Mouse (Mus musculus) limb, embryonic 15.5 days (tissue): Measurements from ENCODE around the gene Fam129c. TPM values are rescaled to one million over a fixed set of nuclear protein-coding genes. Genes with fewer than 3 reads are reported as not detected.

Source experiments
- ATAC-seq: fragments of 200-750 bp; cut with Nextera tagmentation; 2 replicates; pipeline ENCODE4 v1.8.0; 2017; ENCODE audit warnings: low read depth, moderate TSS enrichment; ENCODE audit not compliant: insufficient number of reproducible peaks, low FRiP score, low TSS enrichment
- H3K27ac ChIP-seq: fragments of 300-500 bp; sonication (generic); 2 replicates; pipeline ENCODE4 v1.5.1; 2015; ENCODE audit warnings: moderate library complexity, mild to moderate bottlenecking, inconsistent platforms
- H3K27me3 ChIP-seq: fragments of 300-500 bp; sonication (generic); 2 replicates; pipeline ENCODE4 v1.6.1; 2015; ENCODE audit warnings: inconsistent platforms
- H3K36me3 ChIP-seq: fragments of 300-500 bp; sonication (generic); 2 replicates; pipeline ENCODE4 v1.6.1; 2015; ENCODE audit warnings: inconsistent platforms
- H3K4me1 ChIP-seq: fragments of 300-500 bp; sonication (generic); 2 replicates; pipeline ENCODE4 v1.6.1; 2015; ENCODE audit warnings: inconsistent platforms
- H3K4me2 ChIP-seq: fragments of 300-500 bp; sonication (generic); 2 replicates; pipeline ENCODE4 v1.6.1; 2015; ENCODE audit warnings: mild to moderate bottlenecking, inconsistent platforms
- H3K4me3 ChIP-seq: fragments of 300-500 bp; sonication (generic); 2 replicates; pipeline ENCODE4 v1.5.1; 2015; ENCODE audit warnings: mild to moderate bottlenecking, inconsistent platforms
- H3K9ac ChIP-seq: fragments of 300-500 bp; sonication (generic); 2 replicates; pipeline ENCODE4 v1.6.1; 2015; ENCODE audit warnings: inconsistent platforms
- H3K9me3 ChIP-seq: fragments of 300-500 bp; sonication (generic); 2 replicates; pipeline ENCODE4 v1.6.1; 2016; ENCODE audit warnings: inconsistent platforms
- WGBS: fragments of 180-500 bp; shearing (Covaris S2); methylation state at CpG from one replicate; pipeline ENCODE4 v1.1.7; 2015; 5-methylcytosine and 5-hydroxymethylcytosine counted together
- polyA plus RNA-seq: library from polyadenylated mRNA; unstranded; fragments of >200 nt; fragmentation: Nextera tagmentation; extraction: Ambion mirVana; gene quantifications from 2 replicates; pipeline ENCODE4 v1.2.1, GENCODE M21; 2015

The Fam129c gene
- polyA plus RNA-seq, 1 experiment from 2014 or later = 5.0 TPM

- Histone ChIP-seq H3K27me3 (peaks cover 51% of the 10 kb centered on the region), H3K9me3 (no peaks in the 10 kb centered on the region), H3K4me3 (no peak within 1 kb of the TSS), H3K36me3 (no peaks in the 10 kb centered on the region), H3K27ac (no peak within 1 kb of the TSS), H3K4me2 (no peak within 1 kb of the TSS), H3K9ac (no peak within 1 kb of the TSS), H3K4me1 (peaks cover 31% of the 10 kb centered on the region)
- 71% methylated on average over 3 of the region's 3 CpGs for WGBS
- no peak for ATAC-seq
These were observed 30.9 kb upstream of the Fam129c start, which contains the start of gene Nxnl1 for GRCm38 (mm10) chr8:71566501-71566900. TSS of gene Nxnl1 (minus strand) at chr8:71566601.

GRCm38 (mm10) chr8:71567587-71567986 lies 29.9 kb upstream of the Fam129c start:
- 69% methylated on average over 7 of the region's 7 CpGs for WGBS
- H3K27me3 ChIP-seq = peaks cover 41% of the 10 kb centered on the region

GRCm38 (mm10) chr8:71568387-71568937 lies 29.0 kb upstream of the Fam129c start, which contains the start of gene Slc27a1:
TSS of gene Slc27a1 (plus strand) at chr8:71568882.
- H3K9me3 ChIP-seq = no peaks in the 10 kb centered on the region
- WGBS = 7% methylated on average over 13 of the region's 13 CpGs
- peak within 1 kb of the TSS; percentile 64 for H3K4me3 ChIP-seq
- peaks cover 33% of the 10 kb centered on the region for H3K27me3 ChIP-seq
- no peak for ATAC-seq
- peak within 1 kb of the TSS; percentile 84 for H3K4me2 ChIP-seq
- H3K36me3 ChIP-seq = no peaks in the 10 kb centered on the region
- peak within 1 kb of the TSS; percentile 87 for H3K27ac ChIP-seq
- peak within 1 kb of the TSS; percentile 35; the same call in 1 of the 2 replicates for H3K9ac ChIP-seq
- H3K4me1 ChIP-seq = peaks cover 40% of the 10 kb centered on the region

More at GRCm38 (mm10) chr8:71567587-71567986, 29.9 kb upstream of the Fam129c start:
- Histone ChIP-seq H3K36me3 (no peaks in the 10 kb centered on the region), H3K4me3 (no peak overlapping the region), H3K9me3 (no peaks in the 10 kb centered on the region), H3K9ac (no peak overlapping the region), H3K4me2 (no peak overlapping the region), H3K27ac (0 out of 2 replicates have a peak overlapping the region, but pooled peaks have one; percentile 3), H3K4me1 (peaks cover 38% of the 10 kb centered on the region)
- no peak for ATAC-seq

- H3K9me3 ChIP-seq = no peaks in the 10 kb centered on the region
- peak overlapping the region; percentile 35; the same call in 1 of the 2 replicates for H3K9ac ChIP-seq
- no peaks in the 10 kb centered on the region for H3K36me3 ChIP-seq
- peaks cover 29% of the 10 kb centered on the region for H3K27me3 ChIP-seq
- H3K4me2 ChIP-seq = peak overlapping the region; percentile 84
- WGBS = 16% methylated on average over 6 of the region's 6 CpGs
- ATAC-seq = no peak
- peak overlapping the region; percentile 87 for H3K27ac ChIP-seq
- H3K4me1 ChIP-seq = peaks cover 40% of the 10 kb centered on the region
- peak overlapping the region; percentile 64 for H3K4me3 ChIP-seq
These were observed 28.5 kb upstream of the Fam129c start for GRCm38 (mm10) chr8:71568941-71569340.

GRCm38 (mm10) chr8:71569366-71570290 lies 27.8 kb upstream of the Fam129c start:
- no peaks in the 10 kb centered on the region for H3K36me3 ChIP-seq
- peak; percentile 76 for ATAC-seq
- no peaks in the 10 kb centered on the region for H3K9me3 ChIP-seq
- WGBS = under 1% methylated on average over 51 of the region's 51 CpGs
- H3K27ac ChIP-seq = peak overlapping the region; percentile 87
- H3K4me2 ChIP-seq = peak overlapping the region; percentile 84
- H3K9ac ChIP-seq = peak overlapping the region; percentile 35; the same call in 1 of the 2 replicates
- peak overlapping the region; percentile 64 for H3K4me3 ChIP-seq
- peaks cover 28% of the 10 kb centered on the region; the same call in 1 of the 2 replicates for H3K27me3 ChIP-seq
- peaks cover 40% of the 10 kb centered on the region for H3K4me1 ChIP-seq

- H3K27ac ChIP-seq = peak overlapping the region; percentile 87
- under 1% methylated on average over 41 of the region's 41 CpGs for WGBS
- H3K9me3 ChIP-seq = no peaks in the 10 kb centered on the region
- no peaks in the 10 kb centered on the region for H3K36me3 ChIP-seq
- H3K4me1 ChIP-seq = peaks cover 40% of the 10 kb centered on the region
- H3K27me3 ChIP-seq = peaks cover 26% of the 10 kb centered on the region; the same call in 1 of the 2 replicates
- H3K4me2 ChIP-seq = peak overlapping the region; percentile 84
- H3K9ac ChIP-seq = peak overlapping the region; percentile 48
- peak; percentile 90 for ATAC-seq
- H3K4me3 ChIP-seq = peak overlapping the region; percentile 64
These were observed 27.0 kb upstream of the Fam129c start for GRCm38 (mm10) chr8:71570291-71570954.

- H3K4me3 ChIP-seq = no peak overlapping the region
- no peaks in the 10 kb centered on the region for H3K36me3 ChIP-seq
- no peak overlapping the region for H3K4me2 ChIP-seq
- H3K9ac ChIP-seq = no peak overlapping the region
- H3K4me1 ChIP-seq = peaks cover 40% of the 10 kb centered on the region
- no peak overlapping the region for H3K27ac ChIP-seq
- no peaks in the 10 kb centered on the region for H3K9me3 ChIP-seq
- H3K27me3 ChIP-seq = peaks cover 14% of the 10 kb centered on the region; the same call in 1 of the 2 replicates
- no peak for ATAC-seq
- WGBS = 85% methylated on average over 2 of the region's 2 CpGs
These were observed 25.4 kb upstream of the Fam129c start for GRCm38 (mm10) chr8:71572077-71572476.

- WGBS = 60% methylated on average over 9 of the region's 9 CpGs
- H3K4me1 ChIP-seq = peaks cover 40% of the 10 kb centered on the region
- H3K36me3 ChIP-seq = no peaks in the 10 kb centered on the region
- H3K27ac ChIP-seq = peak overlapping the region; percentile 38
- peaks cover 9% of the 10 kb centered on the region; the same call in 1 of the 2 replicates for H3K27me3 ChIP-seq
- no peak for ATAC-seq
- no peaks in the 10 kb centered on the region for H3K9me3 ChIP-seq
- H3K4me3 ChIP-seq = no peak overlapping the region
- H3K4me2 ChIP-seq = 0 out of 2 replicates have a peak overlapping the region, but pooled peaks have one; percentile 10
- peak overlapping the region; percentile 7; the same call in 1 of the 2 replicates for H3K9ac ChIP-seq
These were observed 24.4 kb upstream of the Fam129c start for GRCm38 (mm10) chr8:71572847-71573633.

GRCm38 (mm10) chr8:71574426-71574825 lies 23.0 kb upstream of the Fam129c start:
- H3K9ac ChIP-seq = no peak overlapping the region
- H3K27ac ChIP-seq = no peak overlapping the region
- no peak overlapping the region for H3K4me2 ChIP-seq
- WGBS = 69% methylated on average over 7 of the region's 7 CpGs
- no peak for ATAC-seq
- H3K4me1 ChIP-seq = peaks cover 27% of the 10 kb centered on the region
- H3K9me3 ChIP-seq = no peaks in the 10 kb centered on the region
- H3K27me3 ChIP-seq = no peaks in the 10 kb centered on the region
- H3K36me3 ChIP-seq = peaks cover 4% of the 10 kb centered on the region; the same call in 1 of the 2 replicates
- H3K4me3 ChIP-seq = no peak overlapping the region

GRCm38 (mm10) chr8:71575020-71575419 lies 22.4 kb upstream of the Fam129c start:
- ATAC-seq = no peak
- WGBS = 71% methylated on average over 1 of the region's 1 CpGs
- Histone ChIP-seq H3K4me2 (no peak overlapping the region), H3K4me3 (no peak overlapping the region), H3K36me3 (peaks cover 8% of the 10 kb centered on the region; the same call in 1 of the 2 replicates), H3K9me3 (no peaks in the 10 kb centered on the region), H3K27me3 (no peaks in the 10 kb centered on the region), H3K9ac (no peak overlapping the region), H3K27ac (no peak overlapping the region), H3K4me1 (peaks cover 27% of the 10 kb centered on the region)
